Mouse (Mus musculus): ENCODE data around the gene 1600002K03Rik. TPM values are rescaled to one million over a fixed set of nuclear protein-coding genes. Genes with fewer than 3 reads are reported as not detected.

1600002K03Rik gene
- polyA plus RNA-seq, 1 experiment from 2014 or later, result 9.4 TPM

GRCm38 (mm10) chr10:80175536-80176269 lies 3.0 kb downstream of the 1600002K03Rik start:
- Histone ChIP-seq H3K27ac (ENCODE audit: low read depth, low read length) (no peak overlapping the region), H3K9me3 (ENCODE audit: control insufficient read depth, low read length) (no peaks in the 10 kb centered on the region), H3K4me3 (ENCODE audit: low read length) (no peak overlapping the region), H3K4me1 (ENCODE audit: control insufficient read depth, insufficient read depth, low read depth, low read length) (peaks cover 26% of the 10 kb centered on the region), H3K4me2 (ENCODE audit: low read length) (no peak overlapping the region), H3K9ac (ENCODE audit: low read depth, low read length) (0 out of 2 replicates have a peak overlapping the region, but pooled peaks have one; percentile 5), H3K27me3 (replicated peaks; ENCODE audit: control insufficient read depth, insufficient read depth, low read length) (no peaks in the 10 kb centered on the region), H3K36me3 (ENCODE audit: control insufficient read depth, insufficient read depth, low read length) (peaks cover 15% of the 10 kb centered on the region)
- no peak for ATAC-seq
- WGBS, result 22% methylated on average over 3 of the region's 4 CpGs

- Histone ChIP-seq H3K9me3 (ENCODE audit: control insufficient read depth, low read length) (no peaks in the 10 kb centered on the region), H3K4me3 (ENCODE audit: low read length) (no peak overlapping the region), H3K4me1 (ENCODE audit: control insufficient read depth, insufficient read depth, low read depth, low read length) (peaks cover 32% of the 10 kb centered on the region), H3K9ac (ENCODE audit: low read depth, low read length) (0 out of 2 replicates have a peak overlapping the region, but pooled peaks have one; percentile 5), H3K27me3 (replicated peaks; ENCODE audit: control insufficient read depth, insufficient read depth, low read length) (no peaks in the 10 kb centered on the region), H3K27ac (ENCODE audit: low read depth, low read length) (no peak overlapping the region), H3K4me2 (ENCODE audit: low read length) (no peak overlapping the region), H3K36me3 (ENCODE audit: control insufficient read depth, insufficient read depth, low read length) (peaks cover 9% of the 10 kb centered on the region)
- WGBS, result 74% methylated on average over 5 of the region's 5 CpGs
- ATAC-seq, result no peak
These were observed 3.6 kb downstream of the 1600002K03Rik start for GRCm38 (mm10) chr10:80176270-80176834.

GRCm38 (mm10) chr10:80177441-80178279 lies 4.9 kb downstream of the 1600002K03Rik start:
- no peak overlapping the region for H3K4me3 ChIP-seq (ENCODE audit: low read length)
- no peaks in the 10 kb centered on the region for H3K27me3 ChIP-seq (replicated peaks; ENCODE audit: control insufficient read depth, insufficient read depth, low read length)
- 0 out of 2 replicates have a peak overlapping the region, but pooled peaks have one; percentile 16 for H3K27ac ChIP-seq (ENCODE audit: low read depth, low read length)
- no peaks in the 10 kb centered on the region for H3K9me3 ChIP-seq (ENCODE audit: control insufficient read depth, low read length)
- 44% methylated on average over 7 of the region's 7 CpGs for WGBS
- peaks cover 26% of the 10 kb centered on the region for H3K4me1 ChIP-seq (ENCODE audit: control insufficient read depth, insufficient read depth, low read depth, low read length)
- H3K4me2 ChIP-seq (ENCODE audit: low read length), result no peak overlapping the region
- peak overlapping the region; percentile 50; the same call in 1 of the 2 replicates for H3K9ac ChIP-seq (ENCODE audit: low read depth, low read length)
- ATAC-seq, result no peak
- H3K36me3 ChIP-seq (ENCODE audit: control insufficient read depth, insufficient read depth, low read length), result no peaks in the 10 kb centered on the region

- Histone ChIP-seq H3K36me3 (ENCODE audit: control insufficient read depth, insufficient read depth, low read length) (no peaks in the 10 kb centered on the region), H3K4me2 (ENCODE audit: low read length) (peak within 1 kb of the TSS; percentile 77), H3K9ac (ENCODE audit: low read depth, low read length) (peak within 1 kb of the TSS; percentile 92), H3K4me3 (ENCODE audit: low read length) (peak within 1 kb of the TSS; percentile 81), H3K9me3 (ENCODE audit: control insufficient read depth, low read length) (no peaks in the 10 kb centered on the region), H3K4me1 (ENCODE audit: control insufficient read depth, insufficient read depth, low read depth, low read length) (peaks cover 25% of the 10 kb centered on the region), H3K27me3 (replicated peaks; ENCODE audit: control insufficient read depth, insufficient read depth, low read length) (no peaks in the 10 kb centered on the region), H3K27ac (ENCODE audit: low read depth, low read length) (peak within 1 kb of the TSS; percentile 82)
- peak; percentile 77 for ATAC-seq
- 2% methylated on average over 75 of the region's 106 CpGs for WGBS
These were observed 6.6 kb downstream of the 1600002K03Rik start, which contains the start of gene Efna2 for GRCm38 (mm10) chr10:80179068-80180051. Efna2 (plus strand) TSS chr10:80179482.

- H3K27ac ChIP-seq (ENCODE audit: low read depth, low read length), result no peak overlapping the region
- H3K27me3 ChIP-seq (replicated peaks; ENCODE audit: control insufficient read depth, insufficient read depth, low read length), result no peaks in the 10 kb centered on the region
- H3K9ac ChIP-seq (ENCODE audit: low read depth, low read length), result peak overlapping the region; percentile 92
- peak overlapping the region; percentile 81 for H3K4me3 ChIP-seq (ENCODE audit: low read length)
- H3K9me3 ChIP-seq (ENCODE audit: control insufficient read depth, low read length), result no peaks in the 10 kb centered on the region
- 40% methylated on average over 6 of the region's 6 CpGs for WGBS
- H3K4me1 ChIP-seq (ENCODE audit: control insufficient read depth, insufficient read depth, low read depth, low read length), result peaks cover 25% of the 10 kb centered on the region
- no peak for ATAC-seq
- H3K36me3 ChIP-seq (ENCODE audit: control insufficient read depth, insufficient read depth, low read length), result no peaks in the 10 kb centered on the region
- H3K4me2 ChIP-seq (ENCODE audit: low read length), result peak overlapping the region; percentile 77
These were observed 7.5 kb downstream of the 1600002K03Rik start for GRCm38 (mm10) chr10:80180288-80180687.

- Histone ChIP-seq H3K27ac (ENCODE audit: low read depth, low read length) (no peak overlapping the region), H3K4me1 (ENCODE audit: control insufficient read depth, insufficient read depth, low read depth, low read length) (peaks cover 22% of the 10 kb centered on the region), H3K36me3 (ENCODE audit: control insufficient read depth, insufficient read depth, low read length) (no peaks in the 10 kb centered on the region), H3K4me2 (ENCODE audit: low read length) (peak overlapping the region; percentile 77), H3K4me3 (ENCODE audit: low read length) (peak overlapping the region; percentile 81), H3K27me3 (replicated peaks; ENCODE audit: control insufficient read depth, insufficient read depth, low read length) (no peaks in the 10 kb centered on the region), H3K9me3 (ENCODE audit: control insufficient read depth, low read length) (no peaks in the 10 kb centered on the region), H3K9ac (ENCODE audit: low read depth, low read length) (peak overlapping the region; percentile 92)
- WGBS, result 28% methylated on average over 5 of the region's 5 CpGs
- no peak for ATAC-seq
These were observed 8.1 kb downstream of the 1600002K03Rik start for GRCm38 (mm10) chr10:80180823-80181222.

- Histone ChIP-seq H3K9ac (ENCODE audit: low read depth, low read length) (no peak overlapping the region), H3K4me2 (ENCODE audit: low read length) (no peak overlapping the region)
- no peak for ATAC-seq
These were observed 9.8 kb downstream of the 1600002K03Rik start for GRCm38 (mm10) chr10:80182547-80182946.

GRCm38 (mm10) chr10:80186649-80187048 lies 13.9 kb downstream of the 1600002K03Rik start:
- H3K4me3 ChIP-seq (ENCODE audit: low read length), result no peak overlapping the region
- H3K4me1 ChIP-seq (ENCODE audit: control insufficient read depth, insufficient read depth, low read depth, low read length), result peaks cover 14% of the 10 kb centered on the region
- H3K27me3 ChIP-seq (replicated peaks; ENCODE audit: control insufficient read depth, insufficient read depth, low read length), result 0 out of 2 replicates have a peak, but pooled peaks cover 2% of the 10 kb centered on the region
- 41% methylated on average over 27 of the region's 27 CpGs for WGBS
- H3K27ac ChIP-seq (ENCODE audit: low read depth, low read length), result no peak overlapping the region
- H3K4me2 ChIP-seq (ENCODE audit: low read length), result no peak overlapping the region
- no peak for ATAC-seq
- no peak overlapping the region for H3K9ac ChIP-seq (ENCODE audit: low read depth, low read length)
- H3K9me3 ChIP-seq (ENCODE audit: control insufficient read depth, low read length), result no peaks in the 10 kb centered on the region
- H3K36me3 ChIP-seq (ENCODE audit: control insufficient read depth, insufficient read depth, low read length), result peaks cover 7% of the 10 kb centered on the region

More at GRCm38 (mm10) chr10:80182547-80182946, 9.8 kb downstream of the 1600002K03Rik start:
- H3K27ac ChIP-seq (ENCODE audit: low read depth, low read length), result no peak overlapping the region
- H3K27me3 ChIP-seq (replicated peaks; ENCODE audit: control insufficient read depth, insufficient read depth, low read length), result no peaks in the 10 kb centered on the region
- WGBS, result 93% methylated on average over 7 of the region's 7 CpGs
- no peak overlapping the region for H3K4me3 ChIP-seq (ENCODE audit: low read length)
- no peaks in the 10 kb centered on the region for H3K36me3 ChIP-seq (ENCODE audit: control insufficient read depth, insufficient read depth, low read length)
- peaks cover 21% of the 10 kb centered on the region for H3K4me1 ChIP-seq (ENCODE audit: control insufficient read depth, insufficient read depth, low read depth, low read length)
- no peaks in the 10 kb centered on the region for H3K9me3 ChIP-seq (ENCODE audit: control insufficient read depth, low read length)
